Mouse (Mus musculus): ENCODE measurements around the gene Bace1. TPM values are rescaled to one million over a fixed set of nuclear protein-coding genes. Genes with fewer than 3 reads are reported as not detected.

Bace1 gene
- 40.6 and 41.6 TPM in 2 replicates for polyA plus RNA-seq (2016; fragmentation: Nextera tagmentation; extraction: Ambion mirVana)

GRCm38 (mm10) chr9:45838434-45839138 lies at the start of gene Bace1:
Bace1 (plus strand) TSS chr9:45838580.
- Histone ChIP-seq H3K4me3 (peak within 1 kb of the TSS; percentile 84), H3K27me3 (replicated peaks) (no peaks in the 10 kb centered on the region), H3K36me3 (no peaks in the 10 kb centered on the region), H3K4me2 (replicated peaks) (peak within 1 kb of the TSS; percentile 98), H3K27ac (peak within 1 kb of the TSS; percentile 42), H3K4me1 (peaks cover 33% of the 10 kb centered on the region), H3K9ac (peak within 1 kb of the TSS; percentile 85), H3K9me3 (no peaks in the 10 kb centered on the region)
- peak; percentile 87 for ATAC-seq (ENCODE audit: low FRiP score, low read depth)
- under 1% methylated on average over 40 of the region's 40 CpGs for WGBS

GRCm38 (mm10) chr9:45791456-45792142 lies 46.8 kb upstream of the Bace1 start:
- no peak overlapping the region for H3K9ac ChIP-seq
- no peak overlapping the region for H3K4me3 ChIP-seq
- peaks cover 30% of the 10 kb centered on the region for H3K36me3 ChIP-seq
- no peaks in the 10 kb centered on the region for H3K27me3 ChIP-seq (replicated peaks)
- no peaks in the 10 kb centered on the region for H3K4me1 ChIP-seq
- no peak for ATAC-seq (ENCODE audit: low FRiP score, low read depth)
- H3K27ac ChIP-seq = no peak overlapping the region
- H3K9me3 ChIP-seq = no peaks in the 10 kb centered on the region
- H3K4me2 ChIP-seq (replicated peaks) = no peak overlapping the region
- 80% methylated on average over 8 of the region's 8 CpGs for WGBS

DNA sequence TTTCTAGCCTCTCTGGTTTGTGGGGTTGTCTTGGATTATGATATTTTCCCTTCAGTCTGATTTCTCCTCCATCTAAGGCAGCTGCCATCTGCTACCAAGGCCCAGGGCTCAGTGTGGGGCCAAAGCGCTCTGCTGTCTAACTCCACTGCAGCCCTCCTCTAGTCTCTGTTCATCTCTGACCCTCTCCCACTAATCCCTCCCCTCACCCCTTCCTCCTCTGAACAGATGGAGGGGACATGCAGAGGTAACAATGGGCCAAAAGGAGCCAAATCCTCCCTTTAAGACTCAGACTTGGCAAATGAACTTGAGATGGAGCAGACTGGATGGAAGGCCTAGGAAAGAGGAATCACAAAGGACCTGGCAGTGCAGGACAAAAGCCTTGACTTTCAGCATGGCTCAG lies 46.1 kb upstream of the Bace1 start:
- ATAC-seq (ENCODE audit: low FRiP score, low read depth) = no peak
- H3K4me3 ChIP-seq = no peak overlapping the region
- no peaks in the 10 kb centered on the region for H3K27me3 ChIP-seq (replicated peaks)
- no peaks in the 10 kb centered on the region for H3K4me1 ChIP-seq
- no peak overlapping the region for H3K4me2 ChIP-seq (replicated peaks)
- no peak overlapping the region for H3K9ac ChIP-seq
- WGBS = 89% methylated on average over 1 of the region's 1 CpGs
- no peaks in the 10 kb centered on the region for H3K9me3 ChIP-seq
- H3K36me3 ChIP-seq = peaks cover 26% of the 10 kb centered on the region
- H3K27ac ChIP-seq = no peak overlapping the region

GRCm38 (mm10) chr9:45793697-45794096 lies 44.7 kb upstream of the Bace1 start:
- no peaks in the 10 kb centered on the region for H3K9me3 ChIP-seq
- H3K36me3 ChIP-seq = peaks cover 24% of the 10 kb centered on the region
- no peak for ATAC-seq (ENCODE audit: low FRiP score, low read depth)
- H3K27ac ChIP-seq = no peak overlapping the region
- 82% methylated on average over 6 of the region's 6 CpGs for WGBS
- H3K27me3 ChIP-seq (replicated peaks) = no peaks in the 10 kb centered on the region
- H3K9ac ChIP-seq = no peak overlapping the region
- no peak overlapping the region for H3K4me2 ChIP-seq (replicated peaks)
- H3K4me3 ChIP-seq = no peak overlapping the region
- peaks cover 9% of the 10 kb centered on the region; the same call in 1 of the 2 replicates for H3K4me1 ChIP-seq

- no peak for ATAC-seq (ENCODE audit: low FRiP score, low read depth)
- Histone ChIP-seq H3K4me3 (no peak overlapping the region), H3K4me2 (replicated peaks) (no peak overlapping the region), H3K4me1 (peaks cover 16% of the 10 kb centered on the region; the same call in 1 of the 2 replicates), H3K27ac (no peak overlapping the region), H3K9me3 (no peaks in the 10 kb centered on the region), H3K27me3 (replicated peaks) (no peaks in the 10 kb centered on the region), H3K9ac (no peak overlapping the region), H3K36me3 (peaks cover 22% of the 10 kb centered on the region)
- 88% methylated on average over 5 of the region's 5 CpGs for WGBS
Measured at GRCm38 (mm10) chr9:45795722-45796121, 42.7 kb upstream of the Bace1 start.

DNA sequence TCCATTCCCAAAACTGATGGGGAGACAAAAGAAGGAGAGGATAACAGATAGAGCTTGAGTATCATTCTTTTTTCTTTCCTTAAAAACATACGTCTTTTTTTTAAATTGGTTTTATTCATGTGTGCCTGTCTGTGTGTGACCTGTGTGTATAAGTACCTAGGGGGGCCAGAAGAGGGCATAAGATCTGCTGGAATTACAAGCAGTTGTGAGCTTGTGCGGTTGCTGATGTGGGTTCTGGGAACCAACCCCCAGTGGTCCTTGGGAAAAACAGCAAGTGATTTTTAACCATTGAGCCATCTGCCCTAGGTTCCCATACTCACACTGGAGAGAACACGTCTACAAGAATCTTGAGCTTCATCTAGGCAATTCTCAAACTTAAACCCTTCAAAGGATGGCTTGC lies 41.1 kb upstream of the Bace1 start:
- Histone ChIP-seq H3K9me3 (no peaks in the 10 kb centered on the region), H3K4me2 (replicated peaks) (no peak overlapping the region), H3K27me3 (replicated peaks) (no peaks in the 10 kb centered on the region), H3K4me3 (no peak overlapping the region), H3K27ac (no peak overlapping the region), H3K36me3 (peaks cover 26% of the 10 kb centered on the region), H3K4me1 (peaks cover 16% of the 10 kb centered on the region; the same call in 1 of the 2 replicates), H3K9ac (no peak overlapping the region)
- no peak for ATAC-seq (ENCODE audit: low FRiP score, low read depth)
- WGBS = 88% methylated on average over 3 of the region's 3 CpGs

- Histone ChIP-seq H3K4me1 (peaks cover 16% of the 10 kb centered on the region; the same call in 1 of the 2 replicates), H3K9me3 (no peaks in the 10 kb centered on the region), H3K36me3 (peaks cover 24% of the 10 kb centered on the region), H3K9ac (no peak overlapping the region), H3K27ac (no peak overlapping the region), H3K4me3 (no peak overlapping the region), H3K4me2 (replicated peaks) (no peak overlapping the region; the same call in 1 of the 2 replicates), H3K27me3 (replicated peaks) (no peaks in the 10 kb centered on the region)
- WGBS = 21% methylated on average over 13 of the region's 13 CpGs
- ATAC-seq (ENCODE audit: low FRiP score, low read depth) = no peak
Measured at GRCm38 (mm10) chr9:45798467-45799164, 39.8 kb upstream of the Bace1 start.

GRCm38 (mm10) chr9:45799402-45799801 lies 39.0 kb upstream of the Bace1 start:
- no peak overlapping the region for H3K4me2 ChIP-seq (replicated peaks)
- H3K27ac ChIP-seq = no peak overlapping the region
- H3K9ac ChIP-seq = no peak overlapping the region
- no peak overlapping the region for H3K4me3 ChIP-seq
- ATAC-seq (ENCODE audit: low FRiP score, low read depth) = no peak
- 82% methylated on average over 8 of the region's 8 CpGs for WGBS
- no peaks in the 10 kb centered on the region for H3K27me3 ChIP-seq (replicated peaks)
- H3K36me3 ChIP-seq = peaks cover 18% of the 10 kb centered on the region
- H3K9me3 ChIP-seq = no peaks in the 10 kb centered on the region
- H3K4me1 ChIP-seq = peaks cover 16% of the 10 kb centered on the region; the same call in 1 of the 2 replicates

DNA sequence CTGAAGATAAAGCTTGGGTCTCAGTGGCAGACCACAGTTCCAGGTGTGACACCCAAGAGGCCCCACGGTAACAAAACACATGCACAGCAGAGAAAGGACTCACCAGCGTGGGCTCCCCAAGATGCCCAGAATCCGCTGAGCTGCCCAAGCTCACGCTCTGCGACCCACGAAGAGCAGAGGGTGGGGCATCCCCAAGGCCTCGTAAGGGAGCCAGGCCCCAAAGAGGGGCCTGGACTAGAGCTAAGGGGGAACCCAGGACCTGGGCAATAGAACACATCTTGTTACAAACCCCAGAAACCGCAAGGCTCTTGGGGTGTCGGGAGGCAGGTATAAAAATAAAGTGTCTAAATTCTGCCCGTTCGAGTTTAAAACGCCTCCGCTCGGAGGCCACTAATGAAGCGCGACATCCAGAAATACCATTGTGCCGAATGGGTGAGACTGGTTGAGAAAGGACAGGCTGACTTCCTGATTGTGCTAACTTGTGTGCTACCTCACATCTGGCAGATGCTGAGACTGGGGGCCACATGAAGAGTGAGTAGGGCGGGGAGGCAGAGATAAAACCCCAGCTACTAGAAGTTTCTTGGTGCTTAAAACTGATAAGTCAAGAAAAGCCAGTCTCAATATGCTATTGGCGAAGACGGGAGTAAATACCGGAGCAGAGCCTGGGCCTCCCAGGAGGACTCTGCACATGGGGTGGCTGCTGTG lies 35.2 kb upstream of the Bace1 start:
- Histone ChIP-seq H3K36me3 (peaks cover 40% of the 10 kb centered on the region), H3K27me3 (replicated peaks) (no peaks in the 10 kb centered on the region), H3K9ac (no peak overlapping the region), H3K4me1 (peaks cover 11% of the 10 kb centered on the region; the same call in 1 of the 2 replicates), H3K9me3 (no peaks in the 10 kb centered on the region), H3K27ac (no peak overlapping the region), H3K4me3 (no peak overlapping the region), H3K4me2 (replicated peaks) (no peak overlapping the region)
- 84% methylated on average over 21 of the region's 21 CpGs for WGBS
- ATAC-seq (ENCODE audit: low FRiP score, low read depth) = no peak

- H3K27me3 ChIP-seq (replicated peaks) = no peaks in the 10 kb centered on the region
- WGBS = 93% methylated on average over 11 of the region's 11 CpGs
- no peak overlapping the region for H3K27ac ChIP-seq
- peaks cover 39% of the 10 kb centered on the region for H3K36me3 ChIP-seq
- no peaks in the 10 kb centered on the region for H3K9me3 ChIP-seq
- H3K4me1 ChIP-seq = no peaks in the 10 kb centered on the region
- ATAC-seq (ENCODE audit: low FRiP score, low read depth) = no peak
- H3K4me3 ChIP-seq = no peak overlapping the region
- no peak overlapping the region for H3K9ac ChIP-seq
- H3K4me2 ChIP-seq (replicated peaks) = no peak overlapping the region
Measured at GRCm38 (mm10) chr9:45806847-45807246, 31.5 kb upstream of the Bace1 start.

DNA sequence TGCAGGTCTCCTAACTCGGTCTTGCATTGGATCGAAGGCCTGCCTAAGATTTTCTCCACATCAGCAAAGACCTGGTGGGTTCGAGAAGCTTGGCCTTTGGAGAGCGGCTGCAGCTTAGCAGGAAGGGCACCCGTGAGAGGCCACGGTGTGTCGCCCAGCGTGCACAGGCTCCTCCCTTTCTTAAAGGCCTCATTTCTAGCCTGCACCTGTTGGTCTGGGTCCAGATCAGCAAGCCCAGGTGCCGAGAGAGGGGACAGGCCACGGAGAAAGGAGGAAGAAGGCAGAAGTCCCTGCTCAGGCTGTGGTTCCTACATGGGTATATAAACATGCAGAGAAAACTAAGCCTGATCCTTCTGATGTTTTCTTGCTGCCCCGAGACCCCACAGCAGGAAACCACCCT lies 31.0 kb upstream of the Bace1 start:
- Histone ChIP-seq H3K4me1 (no peaks in the 10 kb centered on the region), H3K27me3 (replicated peaks) (no peaks in the 10 kb centered on the region), H3K4me3 (no peak overlapping the region), H3K4me2 (replicated peaks) (no peak overlapping the region), H3K9me3 (no peaks in the 10 kb centered on the region), H3K27ac (no peak overlapping the region), H3K36me3 (peaks cover 38% of the 10 kb centered on the region), H3K9ac (no peak overlapping the region)
- 91% methylated on average over 11 of the region's 11 CpGs for WGBS
- ATAC-seq (ENCODE audit: low FRiP score, low read depth) = no peak

- Histone ChIP-seq H3K36me3 (peaks cover 38% of the 10 kb centered on the region), H3K27me3 (replicated peaks) (no peaks in the 10 kb centered on the region), H3K4me3 (no peak overlapping the region), H3K4me1 (no peaks in the 10 kb centered on the region), H3K4me2 (replicated peaks) (no peak overlapping the region), H3K9me3 (no peaks in the 10 kb centered on the region), H3K9ac (no peak overlapping the region), H3K27ac (no peak overlapping the region)
- ATAC-seq (ENCODE audit: low FRiP score, low read depth) = no peak
- WGBS = 82% methylated on average over 8 of the region's 8 CpGs
Measured at GRCm38 (mm10) chr9:45807761-45808160, 30.6 kb upstream of the Bace1 start.

Measured in neural tube, embryonic 12.5 days (tissue).